Mouse (Mus musculus) cortical plate, adult 2 months (tissue): ENCODE data around the gene Rpl31. TPM values are rescaled to one million over a fixed set of nuclear protein-coding genes. Genes with fewer than 3 reads are reported as not detected.

ENCODE experiments used
- H3K27ac ChIP-seq: fragments of 200-500 bp; 2 replicates; pipeline ENCODE4 v1.5.1; 2012; ENCODE audit warnings: low read length, control low read depth, inconsistent platforms; ENCODE audit not compliant: insufficient read depth
- H3K4me1 ChIP-seq: fragments of 200-500 bp; 2 replicates; pipeline ENCODE4 v1.6.1; 2011; ENCODE audit warnings: low read length; ENCODE audit not compliant: control insufficient read depth, insufficient read depth
- H3K4me3 ChIP-seq: fragments of 200-500 bp; 2 replicates; pipeline ENCODE4 v1.5.1; 2011; ENCODE audit warnings: mild to moderate bottlenecking, low read length, control low read depth; ENCODE audit not compliant: insufficient read depth
- CTCF ChIP-seq: fragments of 200-500 bp; IDR thresholded peaks from 2 replicates; pipeline ENCODE4 v1.5.1; 2011; ENCODE audit warnings: mild to moderate bottlenecking, control low read depth, low read length; ENCODE audit not compliant: insufficient read depth; ENCODE audit errors: extremely low read depth
- POLR2A ChIP-seq: fragments of 200-500 bp; IDR thresholded peaks from 2 replicates; pipeline ENCODE4 v1.6.1; 2011; ENCODE audit warnings: mild to moderate bottlenecking, low read length, control low read depth; ENCODE audit not compliant: insufficient read depth; ENCODE audit errors: extremely low read depth
- polyA plus RNA-seq: library from polyadenylated mRNA; depleted of rRNA; stranded (reverse); fragments of >200 nt; gene quantifications from 2 replicates; pipeline ENCODE4 v1.2.3, GENCODE M21; 2012

The Rpl31 gene
- polyA plus RNA-seq, 1 experiment, result 793 TPM

GRCm38 (mm10) chr1:39365562-39365961 lies 2.1 kb upstream of the Rpl31 start:
- no peaks in the 10 kb centered on the region; the same call in 1 of the 2 replicates for H3K4me1 ChIP-seq
- H3K27ac ChIP-seq, result no peak overlapping the region
- H3K4me3 ChIP-seq, result no peak overlapping the region
- TF ChIP-seq POLR2A (no peak), CTCF (no peak)

GRCm38 (mm10) chr1:39367045-39367444 lies 597 bp upstream of the Rpl31 start:
- TF ChIP-seq CTCF (no peak), POLR2A (no peak)
- peak overlapping the region; percentile 67 for H3K27ac ChIP-seq
- H3K4me3 ChIP-seq, result peak overlapping the region; percentile 99
- H3K4me1 ChIP-seq, result no peaks in the 10 kb centered on the region; the same call in 1 of the 2 replicates

- Histone ChIP-seq H3K27ac (peak overlapping the region; percentile 31; the same call in 1 of the 2 replicates), H3K4me1 (no peaks in the 10 kb centered on the region; the same call in 1 of the 2 replicates)
- TF ChIP-seq CTCF (no peak), POLR2A (no peak)
Measured at GRCm38 (mm10) chr1:39368267-39368841, 712 bp downstream of the Rpl31 start.

GRCm38 (mm10) chr1:39370431-39370830 lies 2.8 kb downstream of the Rpl31 start:
- Histone ChIP-seq H3K27ac (no peak overlapping the region), H3K4me3 (no peak overlapping the region)
- TF ChIP-seq POLR2A (no peak), CTCF (no peak)

More at GRCm38 (mm10) chr1:39368267-39368841, 712 bp downstream of the Rpl31 start:
- peak overlapping the region; percentile 99 for H3K4me3 ChIP-seq

GRCm38 (mm10) chr1:39372220-39372843 lies 4.7 kb downstream of the Rpl31 start:
- no peak overlapping the region for H3K27ac ChIP-seq
- no peak for TF ChIP-seq CTCF
- no peak for TF ChIP-seq POLR2A
- H3K4me1 ChIP-seq, result no peaks in the 10 kb centered on the region; the same call in 1 of the 2 replicates
- H3K4me3 ChIP-seq, result no peak overlapping the region

More at GRCm38 (mm10) chr1:39370431-39370830, 2.8 kb downstream of the Rpl31 start:
- no peaks in the 10 kb centered on the region; the same call in 1 of the 2 replicates for H3K4me1 ChIP-seq

- Histone ChIP-seq H3K4me3 (no peak overlapping the region), H3K4me1 (no peaks in the 10 kb centered on the region; the same call in 1 of the 2 replicates), H3K27ac (no peak overlapping the region)
- no peak for TF ChIP-seq CTCF
- TF ChIP-seq POLR2A, result no peak
Measured at GRCm38 (mm10) chr1:39373378-39373777, 5.7 kb downstream of the Rpl31 start.

GRCm38 (mm10) chr1:39374231-39374809 lies 6.7 kb downstream of the Rpl31 start:
- Histone ChIP-seq H3K27ac (no peak overlapping the region), H3K4me1 (no peaks in the 10 kb centered on the region; the same call in 1 of the 2 replicates), H3K4me3 (no peak overlapping the region)
- no peak for TF ChIP-seq CTCF
- TF ChIP-seq POLR2A, result 0 out of 2 replicates have a peak, but pooled peaks have one; percentile 6

- TF ChIP-seq POLR2A (no peak), CTCF (no peak)
- H3K4me1 ChIP-seq, result no peaks in the 10 kb centered on the region
- H3K4me3 ChIP-seq, result no peak overlapping the region
- H3K27ac ChIP-seq, result no peak overlapping the region
Measured at GRCm38 (mm10) chr1:39376121-39376520, 8.5 kb downstream of the Rpl31 start.

GRCm38 (mm10) chr1:39376726-39377240 lies 9.1 kb downstream of the Rpl31 start:
- Histone ChIP-seq H3K4me1 (no peaks in the 10 kb centered on the region), H3K27ac (no peak overlapping the region), H3K4me3 (no peak overlapping the region)
- TF ChIP-seq CTCF (no peak), POLR2A (no peak)
